Mouse (Mus musculus): ENCODE measurements around the gene Gm4924. TPM values are rescaled to one million over a fixed set of nuclear protein-coding genes. Genes with fewer than 3 reads are reported as not detected.

Gene Gm4924
- polyA plus RNA-seq (2016; fragmentation: Nextera tagmentation; extraction: Ambion mirVana) = 14.8 and 17.3 TPM in 2 replicates

DNA sequence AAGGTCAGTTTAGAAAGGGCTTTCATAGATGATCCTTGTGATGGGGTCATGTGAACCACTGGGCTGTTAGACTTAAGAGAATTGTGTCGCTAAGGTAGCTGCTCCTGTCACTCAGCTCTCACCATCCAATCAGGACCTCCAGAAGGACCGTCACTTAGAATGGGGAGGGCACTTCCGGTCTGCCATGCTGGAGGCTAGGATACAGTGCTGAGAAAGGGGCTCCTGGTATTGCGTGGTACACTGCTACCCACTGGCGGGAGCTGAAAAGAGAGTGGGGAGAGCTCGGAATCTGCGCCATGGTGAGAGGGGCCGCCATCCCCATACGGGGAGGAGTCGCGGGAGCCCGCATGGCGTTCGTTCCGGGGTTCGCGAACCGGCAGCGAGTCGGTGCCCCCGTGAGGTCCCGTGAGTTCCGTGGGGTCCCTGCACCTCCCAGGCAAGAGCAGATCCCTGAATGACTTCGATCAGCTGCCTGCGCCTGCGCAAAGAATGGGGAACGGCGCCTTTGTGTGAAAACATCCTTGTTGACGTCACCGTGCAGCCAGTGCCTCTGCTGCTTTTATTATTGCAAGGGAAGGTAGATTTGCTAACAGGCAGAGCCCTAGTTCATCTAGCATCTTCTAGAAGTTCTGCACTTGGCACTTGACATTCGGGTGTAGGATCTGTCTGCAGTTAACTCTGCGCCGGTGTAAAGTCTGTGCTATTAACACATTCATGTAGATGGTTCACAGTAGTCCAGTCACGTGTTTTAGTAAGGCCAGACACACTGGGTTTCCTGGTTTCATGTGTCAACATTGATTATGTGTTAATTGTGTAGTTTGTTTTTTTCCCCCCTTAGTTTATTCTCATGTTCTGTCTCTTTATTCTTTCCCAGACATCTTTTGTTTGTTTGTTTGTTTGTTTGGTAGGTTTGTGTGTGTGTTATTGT, at the start of gene Gm4924:
Gene Gm4924 (plus strand): TSS at position 173 of the 928 bp plus-strand sequence.
- Histone ChIP-seq H3K4me3 (peak within 1 kb of the TSS; percentile 69), H3K4me1 (0 out of 2 replicates have a peak, but pooled peaks cover 2% of the 10 kb centered on the region), H3K4me2 (replicated peaks) (peak within 1 kb of the TSS; percentile 54), H3K9ac (replicated peaks) (peak within 1 kb of the TSS; percentile 79), H3K27ac (replicated peaks) (peak within 1 kb of the TSS; percentile 96), H3K36me3 (0 out of 2 replicates have a peak, but pooled peaks cover 10% of the 10 kb centered on the region), H3K9me3 (peaks cover 26% of the 10 kb centered on the region), H3K27me3 (no peaks in the 10 kb centered on the region)
- 5% methylated on average over 34 of the region's 34 CpGs for WGBS
- peak; percentile 100 for ATAC-seq (ENCODE audit: low FRiP score, low read depth)

DNA sequence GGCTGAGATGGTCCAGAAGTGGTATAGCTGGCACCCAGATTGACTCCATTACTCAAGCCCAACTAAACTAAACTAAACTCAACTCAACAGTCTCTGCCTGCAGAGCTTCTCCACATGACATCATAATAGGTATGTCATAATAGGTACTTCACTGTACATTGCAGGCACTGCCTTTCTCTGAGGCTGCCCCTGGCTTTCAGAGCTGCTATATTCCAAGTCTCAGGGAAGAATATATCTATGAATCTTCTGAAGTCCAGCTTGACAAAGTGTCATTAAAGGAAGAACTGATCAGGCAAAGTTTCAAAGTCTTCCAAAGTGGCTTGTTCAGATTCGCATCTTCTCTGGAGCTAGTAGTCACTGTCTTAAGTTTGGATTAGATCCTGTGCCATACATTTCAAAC, 37.6 kb upstream of the Gm4924 start, which contains the start of gene 4932415D10Rik:
Gene 4932415D10Rik (minus strand): TSS at position 101 of the 400 bp plus-strand sequence.
- ATAC-seq (ENCODE audit: low FRiP score, low read depth) = no peak
- Histone ChIP-seq H3K4me2 (replicated peaks) (no peak within 1 kb of the TSS), H3K9me3 (peaks cover 14% of the 10 kb centered on the region; the same call in 1 of the 2 replicates), H3K36me3 (no peaks in the 10 kb centered on the region), H3K4me3 (no peak within 1 kb of the TSS), H3K27ac (replicated peaks) (no peak within 1 kb of the TSS), H3K4me1 (no peaks in the 10 kb centered on the region), H3K9ac (replicated peaks) (no peak within 1 kb of the TSS), H3K27me3 (no peaks in the 10 kb centered on the region)
- 93% methylated on average over 1 of the region's 1 CpGs for WGBS

DNA sequence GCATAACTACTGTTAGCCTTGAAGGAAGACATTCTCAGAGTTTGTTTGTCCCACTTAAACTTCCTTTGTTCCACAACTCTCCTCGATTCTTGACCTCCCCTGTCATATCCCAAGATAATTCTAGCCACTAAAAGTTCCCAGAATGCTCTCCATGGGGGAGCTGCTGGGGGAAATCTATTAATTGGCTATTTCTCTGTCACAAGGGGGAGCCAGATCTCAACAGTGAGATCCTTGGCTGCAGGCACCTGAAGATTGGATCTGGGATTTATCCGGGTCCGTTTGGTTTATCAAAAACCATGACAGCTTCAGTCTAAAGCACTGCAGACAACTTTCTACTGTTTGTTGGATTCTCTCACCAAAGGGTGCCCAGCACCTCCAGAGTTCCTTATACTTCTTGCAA, 33.9 kb upstream of the Gm4924 start:
- Histone ChIP-seq H3K4me3 (no peak overlapping the region), H3K36me3 (no peaks in the 10 kb centered on the region), H3K4me2 (replicated peaks) (no peak overlapping the region), H3K9me3 (peaks cover 21% of the 10 kb centered on the region), H3K27me3 (no peaks in the 10 kb centered on the region), H3K4me1 (no peaks in the 10 kb centered on the region), H3K27ac (replicated peaks) (no peak overlapping the region), H3K9ac (replicated peaks) (no peak overlapping the region)
- 76% methylated on average over 3 of the region's 3 CpGs for WGBS
- ATAC-seq (ENCODE audit: low FRiP score, low read depth) = no peak

DNA sequence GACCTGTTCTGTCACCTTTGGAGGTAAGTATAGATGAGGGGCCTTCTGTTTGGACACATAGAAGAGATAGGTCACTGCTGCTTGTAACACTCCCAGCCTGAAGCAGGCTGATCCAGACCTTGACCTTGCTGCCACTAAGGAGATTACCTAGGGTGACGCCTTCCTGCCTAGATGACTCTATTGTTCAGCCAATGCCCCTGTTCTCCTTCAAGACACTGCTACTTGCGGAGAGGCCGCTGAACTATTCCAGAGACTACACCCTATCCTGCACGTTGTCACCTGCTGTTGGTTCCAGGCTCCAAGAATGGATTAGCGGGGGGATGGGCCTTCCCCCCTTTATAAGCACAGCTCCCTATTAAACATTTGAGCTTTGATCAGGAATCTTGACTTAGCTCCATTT, 24.2 kb upstream of the Gm4924 start:
- Histone ChIP-seq H3K27me3 (no peaks in the 10 kb centered on the region), H3K9ac (replicated peaks) (no peak overlapping the region), H3K9me3 (0 out of 2 replicates have a peak, but pooled peaks cover 9% of the 10 kb centered on the region), H3K4me1 (no peaks in the 10 kb centered on the region), H3K36me3 (no peaks in the 10 kb centered on the region), H3K27ac (replicated peaks) (no peak overlapping the region), H3K4me2 (replicated peaks) (no peak overlapping the region), H3K4me3 (no peak overlapping the region)
- 78% methylated on average over 5 of the region's 5 CpGs for WGBS
- no peak for ATAC-seq (ENCODE audit: low FRiP score, low read depth)

- Histone ChIP-seq H3K27ac (replicated peaks) (no peak overlapping the region), H3K27me3 (no peaks in the 10 kb centered on the region), H3K9me3 (peaks cover 31% of the 10 kb centered on the region), H3K4me3 (no peak overlapping the region), H3K9ac (replicated peaks) (no peak overlapping the region), H3K4me1 (0 out of 2 replicates have a peak, but pooled peaks cover 2% of the 10 kb centered on the region), H3K4me2 (replicated peaks) (no peak overlapping the region), H3K36me3 (0 out of 2 replicates have a peak, but pooled peaks cover 14% of the 10 kb centered on the region)
- 98% methylated on average over 4 of the region's 4 CpGs for WGBS
- ATAC-seq (ENCODE audit: low FRiP score, low read depth) = no peak
Measured at GRCm38 (mm10) chr10:82355401-82355800, 1.3 kb downstream of the Gm4924 start.

GRCm38 (mm10) chr10:82361911-82362310, 7.9 kb downstream of the Gm4924 start:
- Histone ChIP-seq H3K36me3 (peaks cover 29% of the 10 kb centered on the region), H3K4me3 (no peak overlapping the region), H3K9me3 (peaks cover 58% of the 10 kb centered on the region), H3K4me2 (replicated peaks) (no peak overlapping the region), H3K4me1 (no peaks in the 10 kb centered on the region), H3K27me3 (no peaks in the 10 kb centered on the region), H3K27ac (replicated peaks) (no peak overlapping the region), H3K9ac (replicated peaks) (no peak overlapping the region)
- 89% methylated on average over 9 of the region's 9 CpGs for whole genome bisulfite sequencing
- ATAC-seq (ENCODE audit: low FRiP score, low read depth) = no peak

- H3K27me3 ChIP-seq = no peaks in the 10 kb centered on the region
- H3K27ac ChIP-seq (replicated peaks) = no peak overlapping the region
- no peak overlapping the region for H3K9ac ChIP-seq (replicated peaks)
- H3K4me2 ChIP-seq (replicated peaks) = no peak overlapping the region
- no peak overlapping the region for H3K4me3 ChIP-seq
- WGBS = 98% methylated on average over 1 of the region's 1 CpGs
- H3K9me3 ChIP-seq = peaks cover 54% of the 10 kb centered on the region
- peaks cover 20% of the 10 kb centered on the region for H3K36me3 ChIP-seq
- ATAC-seq (ENCODE audit: low FRiP score, low read depth) = no peak
- H3K4me1 ChIP-seq = no peaks in the 10 kb centered on the region
Measured at GRCm38 (mm10) chr10:82382992-82383391, 28.9 kb downstream of the Gm4924 start.

- 72% methylated on average over 1 of the region's 1 CpGs for WGBS
- Histone ChIP-seq H3K4me1 (no peaks in the 10 kb centered on the region), H3K36me3 (0 out of 2 replicates have a peak, but pooled peaks cover 6% of the 10 kb centered on the region), H3K4me2 (replicated peaks) (no peak overlapping the region), H3K9me3 (peaks cover 29% of the 10 kb centered on the region), H3K27ac (replicated peaks) (no peak overlapping the region), H3K4me3 (no peak overlapping the region), H3K27me3 (no peaks in the 10 kb centered on the region), H3K9ac (replicated peaks) (no peak overlapping the region)
- ATAC-seq (ENCODE audit: low FRiP score, low read depth) = no peak
Measured at GRCm38 (mm10) chr10:82409511-82409910, 55.5 kb downstream of the Gm4924 start.

GRCm38 (mm10) chr10:82423631-82424030, 69.6 kb downstream of the Gm4924 start:
- no peak overlapping the region for H3K27ac ChIP-seq (replicated peaks)
- no peaks in the 10 kb centered on the region for H3K4me1 ChIP-seq
- no peak overlapping the region for H3K9ac ChIP-seq (replicated peaks)
- no peak overlapping the region for H3K4me3 ChIP-seq
- H3K9me3 ChIP-seq = peaks cover 24% of the 10 kb centered on the region
- no peak overlapping the region for H3K4me2 ChIP-seq (replicated peaks)
- ATAC-seq (ENCODE audit: low FRiP score, low read depth) = no peak
- no peaks in the 10 kb centered on the region for H3K36me3 ChIP-seq
- no peaks in the 10 kb centered on the region for H3K27me3 ChIP-seq

Other genes with a start within 250 kb of the Gm4924 start
- 6.2 and 6.3 TPM in 2 replicates for gene AU041133, start 226.2 kb upstream of the Gm4924 start, polyA plus RNA-seq (2016; fragmentation: Nextera tagmentation; extraction: Ambion mirVana)
- 16.4 and 18.4 TPM in 2 replicates for gene Zfp938, start 113.0 kb upstream of the Gm4924 start, polyA plus RNA-seq (2016; fragmentation: Nextera tagmentation; extraction: Ambion mirVana)
- gene 4932415D10Rik, start 37.7 kb upstream of the Gm4924 start, polyA plus RNA-seq (2016; fragmentation: Nextera tagmentation; extraction: Ambion mirVana) = not detected in 2 replicates
- not detected in 2 replicates for gene Gm1553, start 138.4 kb downstream of the Gm4924 start, polyA plus RNA-seq (2016; fragmentation: Nextera tagmentation; extraction: Ambion mirVana)

Data from midbrain, embryonic 12.5 days (tissue).